Mouse (Mus musculus): ENCODE measurements around the gene Gm4181.
"Not testable (repeated sequence)": the region's sequence is repeated elsewhere in the genome, so short reads cannot be mapped to it uniquely, and the experiment has no call there.

- TF ChIP-seq POLR2A, CTCF (IDR thresholded peaks at IDR 0.05; ENCODE audit: insufficient read depth, low read depth, low read length): not testable (repeated sequence)
These were observed 43.4 kb downstream of the Gm4181 start, which contains the start of gene Gm17174 for GRCm38 (mm10) chr14:51592039-51592438.
